Mouse (Mus musculus) stomach, embryonic 16.5 days (tissue): ENCODE results near the gene Aldh16a1. TPM values are rescaled to one million over a fixed set of nuclear protein-coding genes. Genes with fewer than 3 reads are reported as not detected.

Experiments
- ATAC-seq: fragments of 200-750 bp; cut with Nextera tagmentation; 2 replicates; pipeline ENCODE4 v1.8.0; 2017; ENCODE audit warnings: moderate number of reproducible peaks, moderate TSS enrichment; ENCODE audit not compliant: insufficient read depth, low FRiP score
- H3K27ac ChIP-seq: fragments of 300-500 bp; sonication (generic); 2 replicates; pipeline ENCODE4 v1.5.1; 2014; ENCODE audit warnings: low read length
- H3K27me3 ChIP-seq: fragments of 300-500 bp; sonication (generic); 2 replicates; pipeline ENCODE4 v1.6.1; 2014; ENCODE audit warnings: low read length, control low read depth, mixed read lengths; ENCODE audit not compliant: control insufficient read depth, insufficient read depth
- H3K36me3 ChIP-seq: fragments of 300-500 bp; sonication (generic); 2 replicates; pipeline ENCODE4 v1.6.1; 2014; ENCODE audit warnings: low read length; ENCODE audit not compliant: control insufficient read depth, insufficient read depth
- H3K4me1 ChIP-seq: fragments of 300-500 bp; sonication (generic); 2 replicates; pipeline ENCODE4 v1.6.1; 2014; ENCODE audit warnings: low read length, control low read depth, mixed read lengths; ENCODE audit not compliant: control insufficient read depth, insufficient read depth
- H3K4me2 ChIP-seq: fragments of 300-500 bp; sonication (generic); 2 replicates; pipeline ENCODE4 v1.6.1; 2014; ENCODE audit warnings: low read depth, low read length, mixed read lengths
- H3K4me3 ChIP-seq: fragments of 300-500 bp; sonication (generic); replicated peaks from 2 replicates; pipeline ENCODE4 v1.5.1; 2014; ENCODE audit warnings: mild to moderate bottlenecking, low read length
- H3K9ac ChIP-seq: fragments of 300-500 bp; sonication (generic); 2 replicates; pipeline ENCODE4 v1.6.1; 2014; ENCODE audit warnings: low read length
- H3K9me3 ChIP-seq: fragments of 300-500 bp; sonication (generic); replicated peaks from 2 replicates; pipeline ENCODE4 v1.6.1; 2016; ENCODE audit warnings: low read length, control low read depth; ENCODE audit not compliant: control insufficient read depth
- WGBS: fragments of 180-500 bp; shearing (Covaris S2); extraction: QIAGEN DNeasy Blood & Tissue Kit; methylation state at CpG from one replicate; pipeline ENCODE4 v1.1.7; 2014; 5-methylcytosine and 5-hydroxymethylcytosine counted together
- polyA plus RNA-seq: library from polyadenylated mRNA; unstranded; fragments of >200 nt; fragmentation: Nextera tagmentation; extraction: Ambion mirVana; gene quantifications from 2 replicates; pipeline ENCODE4 v1.2.1, GENCODE M21; 2015

The Aldh16a1 gene
- polyA plus RNA-seq, 1 experiment from 2014 or later = 49.2 TPM

DNA sequence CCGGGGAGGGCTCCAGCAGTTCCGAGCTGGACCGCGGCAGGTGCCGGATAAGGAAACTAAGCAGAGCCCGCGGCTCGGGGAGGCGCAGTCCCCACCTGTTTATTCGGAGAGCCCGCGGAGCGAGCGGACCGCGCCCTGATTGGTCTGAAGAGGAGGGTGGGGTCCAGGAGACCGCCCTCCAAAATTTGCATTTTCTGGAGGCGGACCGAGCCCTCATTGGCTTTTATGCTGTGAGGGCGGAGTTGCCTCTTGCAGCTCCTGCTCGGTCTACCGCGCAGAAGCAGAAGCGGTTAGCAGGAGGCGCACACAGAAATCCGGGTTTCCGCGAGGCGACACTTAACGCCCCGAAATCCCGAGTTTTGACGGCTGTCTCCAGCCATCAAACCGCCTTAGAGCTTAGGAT, 27.8 kb upstream of the Aldh16a1 start:
- peak overlapping the region; percentile 61 for H3K9ac ChIP-seq
- H3K4me1 ChIP-seq = no peaks in the 10 kb centered on the region
- peak overlapping the region; percentile 38 for H3K4me3 ChIP-seq
- under 1% methylated on average over 34 of the region's 34 CpGs for WGBS
- no peak overlapping the region for H3K27ac ChIP-seq
- H3K9me3 ChIP-seq = no peaks in the 10 kb centered on the region
- peak; percentile 92 for ATAC-seq
- H3K27me3 ChIP-seq = peaks cover 81% of the 10 kb centered on the region
- H3K36me3 ChIP-seq = no peaks in the 10 kb centered on the region
- peak overlapping the region; percentile 55 for H3K4me2 ChIP-seq

DNA sequence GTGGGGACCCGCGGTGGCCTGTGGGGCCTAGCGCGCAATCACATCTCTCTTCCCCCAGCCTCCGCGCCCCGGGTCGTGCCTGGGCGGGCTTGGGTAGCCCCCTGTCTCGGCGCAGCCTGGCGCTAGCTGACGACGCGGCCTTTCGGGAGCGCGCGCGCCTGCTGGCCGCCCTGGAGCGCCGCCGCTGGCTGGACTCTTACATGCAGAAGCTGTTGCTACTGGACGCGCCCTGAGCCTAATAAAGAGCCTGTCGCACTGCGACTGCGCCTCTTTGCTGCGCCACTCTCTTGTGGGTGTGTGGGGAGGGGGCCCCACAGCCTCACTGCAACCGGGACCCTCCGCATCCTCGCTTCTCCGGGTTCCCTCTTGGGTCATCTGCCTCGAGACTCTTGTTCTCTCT, 27.2 kb upstream of the Aldh16a1 start:
- Histone ChIP-seq H3K4me3 (0 out of 2 replicates have a peak overlapping the region, but pooled peaks have one; percentile 9), H3K9ac (no peak overlapping the region), H3K36me3 (no peaks in the 10 kb centered on the region), H3K4me2 (no peak overlapping the region), H3K4me1 (no peaks in the 10 kb centered on the region), H3K9me3 (no peaks in the 10 kb centered on the region), H3K27me3 (peaks cover 83% of the 10 kb centered on the region), H3K27ac (no peak overlapping the region)
- 6% methylated on average over 29 of the region's 35 CpGs for WGBS
- no peak for ATAC-seq

DNA sequence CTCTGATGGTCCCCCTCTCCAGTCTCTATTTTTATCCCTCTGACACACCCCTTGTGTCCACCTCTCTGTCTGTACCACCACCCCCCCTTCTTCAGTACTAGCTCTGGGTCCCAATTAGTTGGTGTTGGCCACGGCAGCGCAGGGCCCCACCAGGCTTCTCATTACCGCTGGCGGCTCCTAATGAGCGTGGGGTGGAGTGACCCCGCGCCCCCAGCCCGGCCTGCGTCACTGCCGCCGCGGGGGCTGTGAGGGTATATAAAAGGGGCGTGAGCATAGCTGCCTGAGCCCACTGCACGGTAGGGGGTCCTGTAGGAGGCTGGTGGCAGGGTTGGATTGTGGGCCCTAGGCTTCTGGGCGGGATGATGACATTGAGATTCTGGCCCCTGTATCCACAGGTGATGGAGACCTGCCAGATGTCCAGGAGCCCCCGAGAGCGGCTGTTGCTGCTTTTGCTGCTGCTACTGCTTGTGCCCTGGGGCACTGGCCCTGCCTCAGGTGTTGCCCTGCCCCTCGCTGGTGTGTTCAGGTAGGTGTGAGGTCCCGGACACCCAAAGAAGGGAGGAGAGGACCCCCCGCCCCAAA, 26.6 kb upstream of the Aldh16a1 start, which contains the start of gene Pth2:
Pth2 (plus strand) TSS at position 100 of the 582 bp plus-strand sequence.
- WGBS = 20% methylated on average over 20 of the region's 20 CpGs
- Histone ChIP-seq H3K4me2 (no peak within 1 kb of the TSS), H3K9ac (no peak within 1 kb of the TSS), H3K4me3 (0 out of 2 replicates have a peak within 1 kb of the TSS, but pooled peaks have one; percentile 9), H3K4me1 (peaks cover 4% of the 10 kb centered on the region; the same call in 1 of the 2 replicates), H3K9me3 (no peaks in the 10 kb centered on the region), H3K27ac (no peak within 1 kb of the TSS), H3K27me3 (peaks cover 87% of the 10 kb centered on the region), H3K36me3 (no peaks in the 10 kb centered on the region)
- ATAC-seq = no peak

DNA sequence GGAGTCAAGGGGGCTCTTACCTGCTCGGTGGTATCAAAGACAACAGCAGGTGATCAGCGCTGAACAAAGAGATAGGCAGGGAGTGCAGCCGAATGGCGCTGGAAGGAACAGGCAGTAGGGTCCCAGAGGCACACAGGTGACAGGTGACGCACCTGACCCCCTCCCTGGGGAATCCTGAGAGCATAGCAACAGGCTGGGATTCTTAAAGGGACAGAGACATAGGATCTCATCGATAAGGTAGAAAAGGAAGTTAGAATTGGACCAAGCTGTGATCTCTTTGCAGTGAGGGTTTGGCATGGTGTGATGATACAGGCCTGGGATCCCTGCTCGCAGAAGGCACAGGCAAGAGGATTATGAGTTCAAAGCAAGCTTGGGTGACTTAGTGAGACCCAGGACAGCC, 25.1 kb upstream of the Aldh16a1 start, which contains the start of gene Gfy:
Gfy (minus strand) TSS at position 101 of the 400 bp plus-strand sequence.
- no peak within 1 kb of the TSS for H3K9ac ChIP-seq
- H3K4me2 ChIP-seq = no peak within 1 kb of the TSS
- H3K4me3 ChIP-seq = no peak within 1 kb of the TSS
- H3K36me3 ChIP-seq = no peaks in the 10 kb centered on the region
- peaks cover 91% of the 10 kb centered on the region for H3K27me3 ChIP-seq
- ATAC-seq = no peak
- no peaks in the 10 kb centered on the region for H3K9me3 ChIP-seq
- no peak within 1 kb of the TSS for H3K27ac ChIP-seq
- WGBS = 20% methylated on average over 7 of the region's 7 CpGs
- H3K4me1 ChIP-seq = peaks cover 10% of the 10 kb centered on the region; the same call in 1 of the 2 replicates

DNA sequence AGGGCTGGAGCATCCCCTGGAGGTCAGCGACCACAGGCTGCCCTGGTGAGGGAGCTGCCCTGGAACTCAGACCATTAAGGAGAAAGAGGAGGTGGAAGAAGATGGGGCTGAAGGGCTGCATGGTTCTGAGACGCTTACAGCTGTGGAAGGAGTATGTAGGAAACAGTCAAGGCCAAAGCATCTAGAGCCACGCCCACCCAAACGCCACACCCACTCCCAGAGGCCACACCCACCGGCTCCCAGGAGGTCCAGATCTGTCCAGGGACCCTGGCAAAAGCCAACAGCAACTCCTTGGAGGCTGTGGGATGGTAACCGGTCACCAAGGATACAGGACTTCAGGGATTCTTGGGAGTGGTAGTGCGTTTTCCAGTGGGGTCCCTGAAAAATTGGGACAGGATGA, 24.2 kb upstream of the Aldh16a1 start:
- H3K4me1 ChIP-seq = peaks cover 10% of the 10 kb centered on the region; the same call in 1 of the 2 replicates
- WGBS = 20% methylated on average over 7 of the region's 7 CpGs
- H3K27me3 ChIP-seq = peaks cover 92% of the 10 kb centered on the region
- no peak overlapping the region for H3K4me3 ChIP-seq
- H3K9me3 ChIP-seq = no peaks in the 10 kb centered on the region
- H3K9ac ChIP-seq = no peak overlapping the region
- ATAC-seq = no peak
- H3K36me3 ChIP-seq = no peaks in the 10 kb centered on the region
- no peak overlapping the region for H3K27ac ChIP-seq
- H3K4me2 ChIP-seq = no peak overlapping the region

DNA sequence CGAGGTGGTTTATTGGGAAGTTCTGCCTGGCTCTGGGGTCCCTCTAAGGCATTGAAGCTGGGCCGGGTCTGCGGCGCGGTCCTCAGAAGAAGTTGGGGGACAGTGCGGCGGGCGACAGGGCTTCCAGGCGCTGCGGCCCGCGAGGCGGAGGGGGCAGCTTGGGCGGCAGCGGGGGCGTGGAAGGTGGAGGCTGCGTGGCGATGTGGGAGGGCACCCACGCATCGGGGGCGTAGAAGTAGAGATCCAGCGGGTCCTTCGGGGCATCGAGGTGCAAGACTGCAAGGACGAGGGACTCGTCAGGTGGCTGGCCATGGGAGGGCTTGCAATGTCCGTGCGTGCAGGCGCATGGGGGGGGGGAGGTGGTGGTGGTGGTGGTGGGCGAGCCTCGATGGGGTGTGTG, 22.0 kb upstream of the Aldh16a1 start:
- H3K4me1 ChIP-seq = peaks cover 10% of the 10 kb centered on the region; the same call in 1 of the 2 replicates
- H3K4me3 ChIP-seq = no peak overlapping the region; the same call in 1 of the 2 replicates
- H3K9me3 ChIP-seq = no peaks in the 10 kb centered on the region; the same call in 1 of the 2 replicates
- H3K36me3 ChIP-seq = no peaks in the 10 kb centered on the region
- no peak overlapping the region for H3K27ac ChIP-seq
- H3K27me3 ChIP-seq = peaks cover 75% of the 10 kb centered on the region
- peak overlapping the region; percentile 32; the same call in 1 of the 2 replicates for H3K4me2 ChIP-seq
- no peak for ATAC-seq
- H3K9ac ChIP-seq = no peak overlapping the region
- 3% methylated on average over 29 of the region's 31 CpGs for WGBS

DNA sequence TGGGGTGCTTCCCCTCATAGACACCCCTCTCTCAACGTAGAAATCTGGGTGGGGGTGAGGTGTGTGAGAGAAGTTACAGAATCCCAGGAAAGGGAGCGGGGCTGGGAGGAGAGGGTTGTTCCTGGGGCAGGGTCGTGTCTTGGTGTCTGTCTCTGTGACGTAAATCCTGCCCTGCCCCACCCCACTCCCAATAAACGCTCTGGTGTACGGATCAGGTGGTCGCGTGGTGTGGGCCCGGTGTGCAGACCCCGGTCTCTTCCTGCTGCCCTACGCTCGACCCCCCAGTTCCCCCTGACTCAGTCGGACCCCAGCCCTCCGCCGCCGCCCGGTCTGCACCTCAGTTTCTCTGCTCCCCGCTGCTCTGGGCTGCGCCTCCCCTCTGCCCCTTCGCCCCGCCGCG, 21.5 kb upstream of the Aldh16a1 start:
- ATAC-seq = no peak
- 2% methylated on average over 23 of the region's 23 CpGs for WGBS

DNA sequence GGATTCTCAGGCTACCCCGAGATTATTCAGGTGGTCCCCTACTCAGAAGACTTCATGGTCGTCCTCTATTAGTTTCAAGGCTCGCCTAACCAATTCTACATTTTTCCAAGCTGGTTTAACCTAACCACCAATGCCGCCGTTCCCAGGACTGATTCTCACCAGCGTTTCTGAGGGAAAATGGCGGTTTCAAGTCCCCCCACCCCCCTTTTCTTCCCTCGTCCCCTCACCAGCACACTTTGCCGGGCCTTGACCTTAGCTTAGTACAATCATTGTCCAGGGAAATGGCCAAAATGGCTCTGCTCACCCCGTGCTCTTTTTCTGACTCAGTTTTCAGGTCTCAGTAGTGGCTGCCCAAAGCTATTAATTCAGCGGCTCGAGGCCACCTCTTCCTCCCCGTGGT, 21.0 kb upstream of the Aldh16a1 start:
- no peak for ATAC-seq
- H3K4me3 ChIP-seq = no peak overlapping the region
- no peak overlapping the region for H3K27ac ChIP-seq
- peaks cover 70% of the 10 kb centered on the region for H3K27me3 ChIP-seq
- peaks cover under 1% of the 10 kb centered on the region; the same call in 1 of the 2 replicates for H3K9me3 ChIP-seq
- H3K4me2 ChIP-seq = no peak overlapping the region
- H3K36me3 ChIP-seq = no peaks in the 10 kb centered on the region
- WGBS = 6% methylated on average over 13 of the region's 13 CpGs
- H3K9ac ChIP-seq = no peak overlapping the region
- H3K4me1 ChIP-seq = peaks cover 10% of the 10 kb centered on the region; the same call in 1 of the 2 replicates

More for the DNA sequence above, 21.5 kb upstream of the Aldh16a1 start:
- H3K27me3 ChIP-seq = peaks cover 71% of the 10 kb centered on the region
- peaks cover 10% of the 10 kb centered on the region; the same call in 1 of the 2 replicates for H3K4me1 ChIP-seq
- H3K9ac ChIP-seq = no peak overlapping the region
- no peaks in the 10 kb centered on the region; the same call in 1 of the 2 replicates for H3K9me3 ChIP-seq
- H3K4me2 ChIP-seq = 0 out of 2 replicates have a peak overlapping the region, but pooled peaks have one; percentile 32
- no peak overlapping the region; the same call in 1 of the 2 replicates for H3K4me3 ChIP-seq
- H3K36me3 ChIP-seq = no peaks in the 10 kb centered on the region
- H3K27ac ChIP-seq = no peak overlapping the region

DNA sequence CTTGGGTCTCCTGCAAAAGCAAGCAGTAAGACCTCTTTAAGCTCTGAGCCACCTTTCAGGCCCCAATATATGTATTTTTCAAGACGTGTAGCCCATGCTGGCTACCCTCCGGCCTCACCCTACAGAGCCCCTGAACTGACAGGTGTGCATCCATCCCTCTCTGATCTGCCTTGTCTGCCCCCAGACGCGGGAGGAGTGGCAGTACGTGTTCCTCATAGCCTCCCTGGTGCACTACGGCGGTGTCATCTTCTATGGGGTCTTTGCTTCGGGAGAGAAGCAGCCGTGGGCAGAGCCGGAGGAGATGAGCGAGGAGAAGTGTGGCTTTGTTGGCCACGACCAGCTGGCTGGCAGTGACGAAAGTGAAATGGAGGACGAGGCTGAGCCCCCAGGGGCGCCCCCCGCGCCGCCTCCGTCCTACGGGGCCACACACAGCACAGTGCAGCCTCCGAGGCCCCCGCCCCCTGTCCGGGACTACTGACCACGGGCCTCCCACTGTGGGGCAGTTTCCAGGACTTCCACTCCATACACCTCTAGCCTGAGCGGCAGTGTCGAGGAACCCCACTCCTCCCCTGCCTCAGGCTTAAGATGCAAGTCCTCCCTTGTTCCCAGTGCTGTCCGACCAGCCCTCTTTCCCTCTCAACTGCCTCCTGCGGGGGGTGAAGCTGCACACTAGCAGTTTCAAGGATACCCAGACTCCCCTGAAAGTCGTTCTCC, 20.3 kb upstream of the Aldh16a1 start:
- H3K27me3 ChIP-seq = peaks cover 68% of the 10 kb centered on the region
- H3K4me1 ChIP-seq = peaks cover 10% of the 10 kb centered on the region; the same call in 1 of the 2 replicates
- no peaks in the 10 kb centered on the region for H3K36me3 ChIP-seq
- H3K4me3 ChIP-seq = no peak overlapping the region
- no peak overlapping the region for H3K4me2 ChIP-seq
- ATAC-seq = no peak
- H3K9me3 ChIP-seq = peaks cover 7% of the 10 kb centered on the region
- H3K9ac ChIP-seq = no peak overlapping the region; the same call in 1 of the 2 replicates
- 5% methylated on average over 29 of the region's 29 CpGs for WGBS
- no peak overlapping the region for H3K27ac ChIP-seq
